Mouse (Mus musculus): Measurements from ENCODE around the gene Thnsl2. TPM values are rescaled to one million over a fixed set of nuclear protein-coding genes. Genes with fewer than 3 reads are reported as not detected.
A peak's percentile ranks its signal among the peaks of the same experiment; 100 is the strongest.

Gene Thnsl2
- polyA plus RNA-seq, 1 experiment: 3.0 TPM

DNA sequence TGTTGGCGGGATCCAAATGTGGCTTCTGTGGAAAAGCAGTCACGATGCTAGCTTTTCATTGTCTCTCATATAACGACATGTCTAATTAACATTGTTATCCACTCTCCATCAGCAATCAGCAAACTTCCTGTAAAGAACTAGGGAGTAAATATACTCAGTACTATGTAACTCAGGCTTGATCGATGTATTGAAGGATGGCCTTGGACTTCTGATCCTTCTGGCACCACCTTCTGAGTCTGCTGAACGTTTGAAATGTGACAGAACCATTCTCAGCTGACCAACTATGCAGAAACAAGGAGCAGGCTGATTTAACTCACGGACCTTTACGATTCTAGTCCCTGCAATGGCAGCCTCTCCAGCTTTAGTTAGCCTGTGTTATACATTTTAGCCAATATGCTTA, 17.1 kb upstream of the Thnsl2 start:
- no peak for DNase-seq (ENCODE audit: low read depth)
- no peak for TF ChIP-seq POLR2A (IDR thresholded peaks at IDR 0.05; ENCODE audit: borderline replicate concordance, extremely low read depth, insufficient read depth, insufficient read length, poor library complexity, severe bottlenecking)
- no peak for TF ChIP-seq CTCF (IDR thresholded peaks at IDR 0.05; ENCODE audit: borderline replicate concordance, extremely low read depth, insufficient read depth, insufficient read length)

DNA sequence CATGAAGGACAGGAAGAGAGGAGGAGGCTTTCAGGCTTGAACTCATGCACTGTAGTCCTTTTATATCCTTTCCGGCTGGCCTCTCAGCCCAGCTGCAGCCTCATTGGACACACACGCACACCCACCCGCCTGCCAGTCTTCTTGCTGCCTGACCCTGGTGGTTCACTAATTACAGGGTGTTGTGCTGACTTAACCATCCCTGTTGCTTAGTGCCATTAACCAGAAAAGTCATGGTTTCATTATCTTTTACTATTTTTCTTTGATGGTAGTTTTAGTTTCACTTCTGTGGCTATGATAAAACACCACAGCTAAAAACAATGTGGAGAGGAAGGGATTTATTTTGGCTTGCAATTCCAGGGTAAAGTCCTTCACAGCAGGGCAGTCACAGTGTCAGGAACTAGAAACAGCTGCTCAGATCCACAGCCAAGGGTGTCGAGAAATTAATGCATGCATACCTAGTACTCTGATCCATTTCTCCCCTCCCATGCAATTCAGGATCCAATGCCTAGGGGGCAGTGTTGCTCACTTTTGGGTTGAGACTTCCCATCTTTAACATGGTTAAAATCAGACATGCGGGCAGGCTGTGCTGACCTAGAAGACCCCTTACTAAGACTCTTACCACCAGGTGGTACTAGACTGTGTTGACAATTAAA, 12.6 kb upstream of the Thnsl2 start:
- TF ChIP-seq POLR2A (IDR thresholded peaks at IDR 0.05; ENCODE audit: borderline replicate concordance, extremely low read depth, insufficient read depth, insufficient read length, poor library complexity, severe bottlenecking): no peak
- TF ChIP-seq CTCF (IDR thresholded peaks at IDR 0.05; ENCODE audit: borderline replicate concordance, extremely low read depth, insufficient read depth, insufficient read length): peak; percentile 50; the same call in 1 of the 2 replicates
- no peak for DNase-seq (ENCODE audit: low read depth)

DNA sequence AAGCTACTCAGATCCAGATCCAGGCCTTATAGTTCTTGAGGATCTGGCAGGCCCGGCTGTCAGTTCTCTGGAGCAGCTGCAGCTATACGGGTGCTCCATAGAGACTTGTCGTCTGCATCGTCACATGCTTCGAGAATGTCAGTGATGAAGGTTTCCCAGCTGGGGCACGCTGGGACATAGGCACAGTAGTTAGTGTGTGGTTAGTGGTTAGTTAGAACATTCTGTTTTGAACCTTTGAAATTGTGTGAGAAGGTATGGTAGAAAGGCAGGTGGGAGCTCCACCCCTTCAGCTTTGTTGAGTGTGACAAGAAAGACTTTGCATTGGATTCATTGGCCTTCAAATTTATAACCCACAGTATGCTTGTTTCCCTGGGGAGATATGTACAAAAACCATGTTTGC, 10.6 kb upstream of the Thnsl2 start:
- TF ChIP-seq POLR2A (IDR thresholded peaks at IDR 0.05; ENCODE audit: borderline replicate concordance, extremely low read depth, insufficient read depth, insufficient read length, poor library complexity, severe bottlenecking) (no peak), CTCF (IDR thresholded peaks at IDR 0.05; ENCODE audit: borderline replicate concordance, extremely low read depth, insufficient read depth, insufficient read length) (no peak)
- no peak for DNase-seq (ENCODE audit: low read depth)

DNA sequence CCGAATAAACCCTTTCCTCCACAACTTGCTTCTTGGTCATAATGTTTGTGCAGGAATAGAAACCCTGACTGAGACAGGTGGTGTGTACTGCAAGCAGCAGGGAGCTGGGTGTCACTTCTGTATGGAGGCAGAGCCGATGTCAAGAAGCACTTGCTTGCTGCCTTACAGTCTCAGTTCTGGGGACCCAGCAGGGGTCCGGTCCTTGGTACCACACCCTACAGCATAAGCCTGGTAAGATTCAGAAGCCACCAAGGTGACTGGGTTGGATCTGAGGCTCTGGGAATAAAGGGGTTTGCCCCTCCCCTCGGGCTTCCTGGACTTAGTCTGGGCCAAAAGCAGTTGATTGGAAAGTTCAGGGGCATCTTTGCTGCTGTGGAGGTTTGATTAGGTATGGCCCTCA, 9.2 kb upstream of the Thnsl2 start:
- no peak for TF ChIP-seq POLR2A (IDR thresholded peaks at IDR 0.05; ENCODE audit: borderline replicate concordance, extremely low read depth, insufficient read depth, insufficient read length, poor library complexity, severe bottlenecking)
- TF ChIP-seq CTCF (IDR thresholded peaks at IDR 0.05; ENCODE audit: borderline replicate concordance, extremely low read depth, insufficient read depth, insufficient read length): no peak
- no peak for DNase-seq (ENCODE audit: low read depth)

DNA sequence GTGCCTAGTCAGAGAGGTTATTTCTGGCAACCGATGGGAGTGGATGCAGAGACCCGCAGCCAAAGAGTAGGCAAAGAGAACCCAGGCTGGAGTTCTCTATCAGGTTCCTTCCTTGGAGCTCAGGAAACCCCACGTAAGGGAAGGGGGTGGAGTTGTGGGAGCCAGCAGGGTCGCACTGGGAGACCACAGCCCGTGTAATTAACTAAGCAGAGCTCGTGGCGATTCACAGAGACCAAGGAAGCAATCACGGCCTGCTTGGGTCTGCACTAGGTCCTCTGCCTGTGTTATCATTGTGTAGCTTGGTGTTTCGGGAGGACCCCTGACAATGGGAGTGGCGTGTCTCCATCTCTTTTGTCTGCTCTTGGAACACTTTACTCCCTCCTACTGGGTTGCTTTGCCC, 6.9 kb upstream of the Thnsl2 start:
- TF ChIP-seq CTCF (IDR thresholded peaks at IDR 0.05; ENCODE audit: borderline replicate concordance, extremely low read depth, insufficient read depth, insufficient read length): no peak
- TF ChIP-seq POLR2A (IDR thresholded peaks at IDR 0.05; ENCODE audit: borderline replicate concordance, extremely low read depth, insufficient read depth, insufficient read length, poor library complexity, severe bottlenecking): no peak
- DNase-seq (ENCODE audit: low read depth): no peak

DNA sequence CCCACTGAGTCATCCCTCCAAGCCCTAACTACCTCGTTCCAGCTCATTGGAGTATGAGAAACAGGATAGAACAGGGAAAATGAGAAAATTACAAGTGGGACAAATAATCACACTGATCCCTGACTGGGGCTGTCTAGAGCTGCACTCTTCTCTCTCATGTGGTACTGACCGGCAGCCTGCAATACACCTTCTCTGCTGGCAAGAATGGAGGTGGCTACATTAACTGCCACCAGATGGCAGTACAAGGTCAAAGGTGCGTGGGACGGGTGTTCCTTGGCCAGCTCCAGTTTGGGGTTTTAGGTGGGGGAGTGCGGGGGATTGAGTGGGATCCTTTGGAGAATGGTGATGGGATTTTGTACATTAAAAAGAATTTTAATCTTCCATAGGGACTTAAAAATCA, 5.3 kb upstream of the Thnsl2 start:
- TF ChIP-seq CTCF (IDR thresholded peaks at IDR 0.05; ENCODE audit: borderline replicate concordance, extremely low read depth, insufficient read depth, insufficient read length): peak; percentile 74
- TF ChIP-seq POLR2A (IDR thresholded peaks at IDR 0.05; ENCODE audit: borderline replicate concordance, extremely low read depth, insufficient read depth, insufficient read length, poor library complexity, severe bottlenecking): no peak
- DNase-seq (ENCODE audit: low read depth): peak; percentile 60

DNA sequence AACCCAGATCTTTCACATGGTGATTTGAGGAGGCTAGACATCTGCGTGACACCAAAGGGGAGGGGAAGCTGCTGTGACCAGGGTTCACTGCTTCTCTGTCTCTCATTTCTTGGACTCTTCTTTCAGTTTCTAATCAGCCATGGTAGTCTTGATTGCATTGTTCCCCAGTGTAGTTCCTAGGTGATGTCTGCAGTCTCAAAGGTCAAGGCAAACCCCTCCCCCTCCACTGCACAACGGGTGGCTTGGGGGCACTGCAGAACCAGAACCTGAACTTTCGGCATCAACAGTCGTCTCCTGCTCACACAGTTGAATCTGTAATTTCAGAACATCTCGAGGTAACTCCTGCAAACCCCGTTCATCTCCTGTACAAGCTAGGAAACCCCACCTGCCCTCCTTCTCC, 4.1 kb upstream of the Thnsl2 start:
- DNase-seq (ENCODE audit: low read depth): no peak
- TF ChIP-seq POLR2A (IDR thresholded peaks at IDR 0.05; ENCODE audit: borderline replicate concordance, extremely low read depth, insufficient read depth, insufficient read length, poor library complexity, severe bottlenecking) (no peak), CTCF (IDR thresholded peaks at IDR 0.05; ENCODE audit: borderline replicate concordance, extremely low read depth, insufficient read depth, insufficient read length) (no peak)

DNA sequence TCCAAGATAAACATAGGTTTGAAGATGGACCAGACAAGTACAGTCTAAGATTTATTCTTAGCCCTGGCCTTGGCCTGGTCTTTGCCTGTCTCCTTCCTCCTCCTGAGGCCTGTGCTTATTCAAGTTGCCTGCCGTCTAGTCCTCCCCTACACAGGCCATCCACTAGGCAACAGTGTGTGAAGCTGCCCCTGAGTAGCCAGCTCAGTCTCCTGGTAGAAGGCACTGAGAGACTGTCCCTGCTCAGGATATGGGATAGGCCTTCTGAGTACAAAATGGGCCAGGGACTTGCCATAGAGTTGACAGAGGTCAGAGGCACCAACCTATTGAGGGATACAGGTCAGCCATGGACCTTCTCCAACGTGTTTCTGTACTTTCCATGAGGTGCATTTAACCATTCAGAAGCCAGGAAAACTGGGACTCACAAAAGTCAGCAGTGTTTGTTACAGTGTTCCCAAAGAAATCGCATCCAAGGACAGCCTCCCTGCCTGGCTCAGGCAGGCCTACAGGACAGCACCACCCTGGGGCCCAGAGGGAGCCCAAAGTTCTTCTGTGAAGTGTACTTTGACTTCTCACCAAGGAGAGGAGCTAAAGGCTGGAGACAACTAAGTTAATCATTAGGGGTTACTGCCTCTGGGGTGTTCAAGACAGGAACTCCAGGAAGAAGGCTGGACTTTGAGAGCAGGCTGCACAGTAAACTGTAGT, 1.2 kb upstream of the Thnsl2 start:
- no peak for DNase-seq (ENCODE audit: low read depth)
- no peak for TF ChIP-seq POLR2A (IDR thresholded peaks at IDR 0.05; ENCODE audit: borderline replicate concordance, extremely low read depth, insufficient read depth, insufficient read length, poor library complexity, severe bottlenecking)
- no peak for TF ChIP-seq CTCF (IDR thresholded peaks at IDR 0.05; ENCODE audit: borderline replicate concordance, extremely low read depth, insufficient read depth, insufficient read length)

DNA sequence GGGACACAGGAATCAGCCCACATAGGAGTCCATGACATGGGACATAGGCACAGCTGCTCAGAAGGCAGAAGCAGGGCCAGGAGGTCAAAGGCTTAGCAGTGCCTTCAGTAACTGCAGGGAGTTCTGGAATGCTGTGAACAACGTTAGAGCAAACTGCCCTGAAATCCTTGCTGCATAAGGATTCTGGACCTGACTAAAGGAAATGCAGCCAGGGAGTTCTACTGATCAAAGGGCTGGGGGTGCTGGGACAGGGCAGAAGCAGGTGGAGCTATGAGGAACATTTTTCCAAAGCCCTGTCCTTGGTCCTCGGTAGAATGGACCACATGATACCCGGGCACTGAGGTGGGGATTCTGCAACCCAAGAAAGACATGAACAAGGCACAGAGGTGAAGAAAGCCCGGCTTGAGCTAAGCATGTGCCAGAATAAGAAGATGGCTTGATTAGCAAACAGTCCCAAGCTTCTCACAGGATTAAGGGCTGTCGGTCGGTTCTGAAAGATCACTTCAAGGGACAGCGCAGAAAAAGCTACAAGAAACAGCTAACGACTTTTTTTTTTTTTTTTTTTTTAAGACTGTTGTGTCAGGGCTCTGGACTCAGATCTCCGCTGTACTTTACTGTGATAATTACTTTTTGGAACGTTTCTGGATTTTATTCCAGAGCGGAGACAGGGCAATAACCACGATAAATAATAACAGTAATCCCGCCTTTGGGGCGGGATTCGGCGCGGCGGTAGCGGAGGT, 915 bp downstream of the Thnsl2 start:
- DNase-seq (ENCODE audit: low read depth): peak; percentile 26
- TF ChIP-seq POLR2A (IDR thresholded peaks at IDR 0.05; ENCODE audit: borderline replicate concordance, extremely low read depth, insufficient read depth, insufficient read length, poor library complexity, severe bottlenecking) (no peak), CTCF (IDR thresholded peaks at IDR 0.05; ENCODE audit: borderline replicate concordance, extremely low read depth, insufficient read depth, insufficient read length) (no peak)

DNA sequence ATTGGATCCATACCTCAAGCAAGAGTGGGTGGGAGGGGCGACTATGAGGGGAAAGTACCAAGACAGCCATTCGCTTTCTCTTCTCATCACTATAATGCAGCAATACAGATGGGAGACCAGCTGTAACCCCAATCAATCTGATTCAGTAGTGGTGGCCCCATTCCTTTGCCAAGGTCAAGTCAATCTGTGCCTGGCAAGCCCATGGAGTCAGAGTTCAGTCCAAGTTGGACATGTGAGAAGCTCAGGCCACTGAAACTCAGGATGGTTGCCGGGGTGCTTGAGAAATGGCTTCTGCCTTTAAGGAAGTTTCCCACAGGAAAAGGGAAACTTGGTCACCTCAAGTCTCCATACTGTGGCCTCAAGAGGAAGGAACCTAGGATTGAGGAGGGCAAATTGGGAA, 9.2 kb downstream of the Thnsl2 start:
- TF ChIP-seq POLR2A (IDR thresholded peaks at IDR 0.05; ENCODE audit: borderline replicate concordance, extremely low read depth, insufficient read depth, insufficient read length, poor library complexity, severe bottlenecking) (no peak), CTCF (IDR thresholded peaks at IDR 0.05; ENCODE audit: borderline replicate concordance, extremely low read depth, insufficient read depth, insufficient read length) (no peak)
- no peak for DNase-seq (ENCODE audit: low read depth)

DNA sequence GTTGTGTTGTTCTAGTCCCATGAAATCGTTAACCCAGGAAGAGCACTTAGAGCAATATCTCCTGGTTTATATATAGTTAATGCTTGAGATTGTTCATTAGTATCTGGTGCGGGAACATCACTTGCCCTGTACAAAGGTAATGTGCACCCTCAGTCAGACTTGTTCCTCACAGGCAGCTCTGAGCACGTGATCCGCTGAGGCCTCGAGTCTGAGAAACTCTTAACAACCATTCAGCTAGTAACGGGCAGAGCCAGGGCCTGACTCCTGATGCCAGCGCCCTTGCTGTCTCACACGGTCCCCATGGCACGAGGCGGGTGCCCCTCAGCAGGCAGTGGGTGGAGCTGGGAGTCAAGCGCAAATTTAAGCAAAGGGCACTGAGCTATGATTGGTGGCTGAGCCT, 10.7 kb downstream of the Thnsl2 start:
- DNase-seq (ENCODE audit: low read depth): no peak
- TF ChIP-seq CTCF (IDR thresholded peaks at IDR 0.05; ENCODE audit: borderline replicate concordance, extremely low read depth, insufficient read depth, insufficient read length): no peak
- TF ChIP-seq POLR2A (IDR thresholded peaks at IDR 0.05; ENCODE audit: borderline replicate concordance, extremely low read depth, insufficient read depth, insufficient read length, poor library complexity, severe bottlenecking): no peak

Data from brain, embryonic 14.5 days (tissue).